Mouse (Mus musculus) forebrain, embryonic 14.5 days (tissue): ENCODE data around the gene Slc24a4. TPM values are rescaled to one million over a fixed set of nuclear protein-coding genes. Genes with fewer than 3 reads are reported as not detected.
A peak's percentile ranks its signal among the peaks of the same experiment; 100 is the strongest.

Experiments
- ATAC-seq: fragments of 200-750 bp; cut with Nextera tagmentation; 2 replicates; pipeline ENCODE4 v1.8.0; 2017; ENCODE audit warnings: mild to moderate bottlenecking, moderate library complexity
- DNase-seq: peaks from one replicate; pipeline ENCODE4 v3.0.0-alpha.2; 2015; ENCODE audit warnings: low spot score
- H3K27ac ChIP-seq: fragments of 300-500 bp; sonication (generic); 2 replicates; pipeline ENCODE4 v1.5.1; 2014; ENCODE audit warnings: low read depth, mild to moderate bottlenecking, control low read depth, low read length, moderate library complexity
- H3K27me3 ChIP-seq: fragments of 300-500 bp; sonication (generic); replicated peaks from 2 replicates; pipeline ENCODE4 v1.6.1; 2014; ENCODE audit warnings: low read length, control low read depth, mixed read lengths; ENCODE audit not compliant: control insufficient read depth, insufficient read depth
- H3K36me3 ChIP-seq: fragments of 300-500 bp; sonication (generic); 2 replicates; pipeline ENCODE4 v1.6.1; 2014; ENCODE audit warnings: low read length, control low read depth; ENCODE audit not compliant: control insufficient read depth, insufficient read depth
- H3K4me1 ChIP-seq: fragments of 300-500 bp; sonication (generic); 2 replicates; pipeline ENCODE4 v1.6.1; 2014; ENCODE audit warnings: antibody characterized with exemption, low read length, control low read depth; ENCODE audit not compliant: control insufficient read depth, insufficient read depth
- H3K4me2 ChIP-seq: fragments of 300-500 bp; sonication (generic); 2 replicates; pipeline ENCODE4 v1.6.1; 2014; ENCODE audit warnings: mild to moderate bottlenecking, control low read depth, low read length
- H3K4me3 ChIP-seq: fragments of 300-500 bp; sonication (generic); 2 replicates; pipeline ENCODE4 v1.5.1; 2014; ENCODE audit warnings: low read depth, low read length, control low read depth
- H3K9ac ChIP-seq: fragments of 300-500 bp; sonication (generic); 2 replicates; pipeline ENCODE4 v1.6.1; 2014; ENCODE audit warnings: mild to moderate bottlenecking, low read length, control low read depth, moderate library complexity
- H3K9me3 ChIP-seq: fragments of 300-500 bp; sonication (generic); replicated peaks from 2 replicates; pipeline ENCODE4 v1.6.1; 2016; ENCODE audit warnings: low read length, control low read depth, mixed read lengths; ENCODE audit not compliant: control insufficient read depth
- WGBS: fragments of 180-500 bp; shearing (Covaris S2); extraction: QIAGEN DNeasy Blood & Tissue Kit; methylation state at CpG from one replicate; pipeline ENCODE4 v1.1.7; 2014; 5-methylcytosine and 5-hydroxymethylcytosine counted together
- polyA plus RNA-seq: library from polyadenylated mRNA; unstranded; fragments of >200 nt; fragmentation: Nextera tagmentation; extraction: Ambion mirVana; gene quantifications from 2 replicates; pipeline ENCODE4 v1.2.1, GENCODE M21; 2014

Slc24a4 gene
- polyA plus RNA-seq: 0.74 and 1.1 TPM in 2 replicates

DNA sequence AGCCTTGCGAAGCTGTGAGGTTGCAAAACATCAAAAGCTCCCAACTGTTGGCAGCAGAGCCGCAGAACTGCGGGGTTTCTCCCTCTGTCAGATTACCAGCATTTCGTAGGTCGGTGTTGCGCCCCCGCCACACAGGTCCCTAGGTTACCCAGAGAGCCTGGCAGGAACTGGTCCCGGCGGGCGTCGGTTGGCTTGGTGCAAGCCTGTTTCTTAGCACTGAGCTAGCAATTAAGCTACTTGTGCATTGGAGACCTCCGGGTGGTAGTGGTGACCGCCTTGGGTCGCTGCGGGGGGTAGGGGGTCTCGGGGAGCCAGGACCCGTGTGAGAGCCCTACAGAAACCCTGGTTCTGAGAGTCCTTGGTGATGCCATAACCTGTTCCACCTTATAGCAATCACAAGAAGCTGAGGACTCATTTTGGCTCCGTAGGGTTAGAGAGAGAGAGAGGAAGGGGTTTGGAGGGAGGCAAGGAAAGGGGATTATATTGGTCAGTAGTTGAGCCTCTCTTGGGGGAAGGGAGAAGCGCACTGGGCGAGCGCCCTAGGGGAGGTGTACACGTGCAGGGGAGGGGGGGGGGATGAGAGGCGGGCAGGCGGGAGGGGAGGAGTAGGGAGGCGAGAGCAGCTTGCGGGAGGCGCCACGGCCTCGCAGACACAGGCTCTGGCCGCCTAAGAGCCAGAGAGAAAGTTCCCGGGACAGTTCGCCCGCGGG lies at the start of gene Slc24a4:
Gene Slc24a4 (plus strand): TSS at position 653 of the 710 bp plus-strand sequence.
- H3K4me1 ChIP-seq: peaks cover 14% of the 10 kb centered on the region; the same call in 1 of the 2 replicates
- DNase-seq (peak; percentile 28), ATAC-seq (peak; percentile 72)
- no peaks in the 10 kb centered on the region for H3K9me3 ChIP-seq
- H3K4me3 ChIP-seq: peak within 1 kb of the TSS; percentile 48
- peak within 1 kb of the TSS; percentile 100 for H3K4me2 ChIP-seq
- H3K9ac ChIP-seq: peak within 1 kb of the TSS; percentile 63
- no peaks in the 10 kb centered on the region for H3K36me3 ChIP-seq
- H3K27ac ChIP-seq: no peak within 1 kb of the TSS
- peaks cover 21% of the 10 kb centered on the region for H3K27me3 ChIP-seq
- under 1% methylated on average over 33 of the region's 34 CpGs for WGBS

DNA sequence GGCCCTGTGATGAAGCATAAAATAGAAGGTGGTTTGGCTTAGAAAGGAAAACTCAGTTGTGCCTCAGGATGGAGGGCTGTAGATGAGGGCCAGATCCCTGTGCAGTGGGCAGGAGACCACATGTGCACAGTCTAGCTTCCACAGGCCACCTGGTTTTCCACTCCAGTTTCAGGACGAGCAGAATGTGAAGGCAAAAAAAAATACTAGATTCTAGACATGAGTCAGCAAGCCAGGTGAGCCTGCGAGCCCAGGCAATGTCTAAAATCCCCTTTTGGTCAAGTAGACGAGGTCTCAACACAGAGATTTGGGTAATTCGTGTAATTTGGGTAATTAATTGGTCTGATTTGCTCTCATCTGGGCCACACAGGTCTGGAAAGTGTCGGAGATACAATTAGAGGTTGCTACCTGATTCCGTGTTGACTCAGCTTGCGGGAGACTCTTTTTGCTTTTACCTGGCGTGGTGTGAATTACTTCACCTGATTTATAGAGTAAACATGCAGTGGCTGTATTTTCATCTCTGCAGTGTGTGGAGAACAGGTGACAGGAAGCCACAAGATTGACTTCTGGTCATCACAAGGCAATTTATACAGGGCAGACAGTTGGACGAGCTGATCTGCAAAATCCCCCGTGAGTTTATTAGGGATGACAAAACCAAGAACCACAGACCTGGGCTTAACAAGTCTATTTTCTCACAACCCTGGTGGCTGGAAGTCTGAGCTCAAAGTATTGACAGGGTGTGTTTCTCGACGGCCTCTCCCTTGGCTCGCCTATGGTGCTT lies 45.7 kb upstream of the Slc24a4 start:
- no peak overlapping the region for H3K9ac ChIP-seq
- WGBS: 80% methylated on average over 13 of the region's 13 CpGs
- no peak overlapping the region for H3K27ac ChIP-seq
- no peak for DNase-seq
- no peaks in the 10 kb centered on the region for H3K36me3 ChIP-seq
- no peak for ATAC-seq
- no peaks in the 10 kb centered on the region for H3K4me1 ChIP-seq
- H3K27me3 ChIP-seq: no peaks in the 10 kb centered on the region
- no peak overlapping the region for H3K4me3 ChIP-seq
- no peaks in the 10 kb centered on the region for H3K9me3 ChIP-seq
- H3K4me2 ChIP-seq: no peak overlapping the region

DNA sequence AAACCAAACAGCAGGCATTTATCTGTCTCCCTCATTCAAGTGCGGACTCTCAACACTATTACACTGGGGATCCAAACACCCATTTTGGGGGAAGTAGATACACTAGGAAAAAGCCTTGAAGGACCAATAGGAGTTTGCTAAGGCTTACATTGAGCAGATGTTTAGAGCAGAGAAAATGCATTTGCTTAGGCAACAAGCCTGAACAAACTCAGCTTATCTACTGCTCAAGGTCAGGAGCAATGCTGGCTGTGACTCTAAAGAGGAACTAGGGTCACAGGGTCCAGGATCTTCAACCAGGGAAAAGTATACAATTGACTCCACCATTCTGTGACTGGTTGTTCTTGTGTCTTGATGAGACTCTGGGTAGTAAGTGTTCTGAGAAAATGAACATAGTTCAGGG lies 38.0 kb upstream of the Slc24a4 start:
- no peak for DNase-seq
- H3K27ac ChIP-seq: no peak overlapping the region
- no peaks in the 10 kb centered on the region for H3K36me3 ChIP-seq
- no peaks in the 10 kb centered on the region for H3K27me3 ChIP-seq
- WGBS: 97% methylated on average over 1 of the region's 1 CpGs
- no peak overlapping the region for H3K4me2 ChIP-seq
- H3K4me1 ChIP-seq: no peaks in the 10 kb centered on the region
- no peak overlapping the region for H3K4me3 ChIP-seq
- no peak for ATAC-seq
- no peak overlapping the region for H3K9ac ChIP-seq
- H3K9me3 ChIP-seq: no peaks in the 10 kb centered on the region

DNA sequence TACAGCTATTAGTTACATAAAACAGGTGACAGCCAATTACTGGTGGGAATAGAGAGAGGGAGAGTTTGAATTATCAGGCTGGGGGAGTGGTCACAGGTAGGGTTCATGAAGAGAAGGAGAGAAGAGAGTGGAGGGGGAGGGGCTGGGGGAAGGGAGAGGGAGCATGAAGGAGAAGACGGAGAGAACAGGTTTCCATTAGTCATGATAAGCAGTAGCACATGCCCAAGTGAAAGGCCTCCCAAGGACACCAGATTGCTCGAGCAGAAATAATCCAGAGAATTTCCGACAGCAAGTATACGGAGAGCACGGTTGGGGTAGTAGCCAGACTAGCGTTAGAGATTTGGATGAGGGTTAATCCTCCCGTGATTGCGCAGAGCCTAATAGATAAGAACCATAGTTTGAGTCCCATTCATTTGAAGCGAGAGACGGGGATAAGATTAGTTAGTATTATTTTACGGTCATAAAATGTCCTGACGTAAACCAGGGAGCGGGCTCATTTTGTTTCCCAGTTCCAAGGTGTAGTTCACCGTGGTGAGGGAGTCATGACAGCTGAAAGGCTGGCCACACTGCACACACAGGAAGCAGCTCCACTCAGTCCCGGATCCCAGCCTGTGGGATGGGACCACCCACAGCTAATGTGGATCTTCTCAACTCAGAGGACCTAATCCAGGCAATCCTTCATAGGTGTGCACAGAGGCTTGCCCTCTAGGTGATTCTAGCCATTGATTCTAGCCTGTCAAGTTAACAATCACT lies 36.0 kb upstream of the Slc24a4 start:
- 90% methylated on average over 15 of the region's 15 CpGs for WGBS
- Histone ChIP-seq H3K36me3 (no peaks in the 10 kb centered on the region), H3K4me3 (no peak overlapping the region), H3K9me3 (no peaks in the 10 kb centered on the region), H3K4me1 (no peaks in the 10 kb centered on the region), H3K4me2 (no peak overlapping the region), H3K9ac (no peak overlapping the region), H3K27me3 (no peaks in the 10 kb centered on the region), H3K27ac (no peak overlapping the region)
- DNase-seq (no peak), ATAC-seq (no peak)

GRCm38 (mm10) chr12:102105990-102106389 lies 22.5 kb upstream of the Slc24a4 start:
- WGBS: 12% methylated on average over 1 of the region's 1 CpGs
- no peak overlapping the region for H3K27ac ChIP-seq
- no peak for ATAC-seq

GRCm38 (mm10) chr12:102108851-102109250 lies 19.7 kb upstream of the Slc24a4 start:
- no peaks in the 10 kb centered on the region for H3K9me3 ChIP-seq
- ATAC-seq: no peak
- H3K27me3 ChIP-seq: no peaks in the 10 kb centered on the region
- H3K4me1 ChIP-seq: peaks cover 11% of the 10 kb centered on the region
- H3K4me2 ChIP-seq: no peak overlapping the region
- H3K4me3 ChIP-seq: no peak overlapping the region
- H3K36me3 ChIP-seq: no peaks in the 10 kb centered on the region
- no peak overlapping the region for H3K27ac ChIP-seq
- no peak for DNase-seq
- H3K9ac ChIP-seq: no peak overlapping the region

More at GRCm38 (mm10) chr12:102105990-102106389, 22.5 kb upstream of the Slc24a4 start:
- H3K4me3 ChIP-seq: no peak overlapping the region
- no peak for DNase-seq
- H3K4me1 ChIP-seq: no peaks in the 10 kb centered on the region
- H3K4me2 ChIP-seq: no peak overlapping the region
- H3K36me3 ChIP-seq: no peaks in the 10 kb centered on the region
- H3K9ac ChIP-seq: no peak overlapping the region
- H3K9me3 ChIP-seq: no peaks in the 10 kb centered on the region
- H3K27me3 ChIP-seq: no peaks in the 10 kb centered on the region

GRCm38 (mm10) chr12:102112491-102112890 lies 16.0 kb upstream of the Slc24a4 start:
- DNase-seq: peak; percentile 86
- H3K4me3 ChIP-seq: no peak overlapping the region
- H3K4me2 ChIP-seq: no peak overlapping the region
- no peaks in the 10 kb centered on the region for H3K9me3 ChIP-seq
- no peaks in the 10 kb centered on the region for H3K36me3 ChIP-seq
- peaks cover 11% of the 10 kb centered on the region for H3K4me1 ChIP-seq
- H3K27ac ChIP-seq: no peak overlapping the region
- no peaks in the 10 kb centered on the region for H3K27me3 ChIP-seq
- peak; percentile 90 for ATAC-seq
- WGBS: 22% methylated on average over 4 of the region's 4 CpGs
- H3K9ac ChIP-seq: no peak overlapping the region

GRCm38 (mm10) chr12:102112901-102113300 lies 15.6 kb upstream of the Slc24a4 start:
- no peak for ATAC-seq
- Histone ChIP-seq H3K27me3 (no peaks in the 10 kb centered on the region), H3K27ac (no peak overlapping the region)

More at GRCm38 (mm10) chr12:102112901-102113300, 15.6 kb upstream of the Slc24a4 start:
- Histone ChIP-seq H3K4me1 (peaks cover 11% of the 10 kb centered on the region), H3K9ac (no peak overlapping the region), H3K4me2 (no peak overlapping the region), H3K4me3 (no peak overlapping the region), H3K9me3 (no peaks in the 10 kb centered on the region), H3K36me3 (no peaks in the 10 kb centered on the region)
- WGBS: 55% methylated on average over 7 of the region's 7 CpGs
- no peak for DNase-seq
